Mouse (Mus musculus) liver, adult 2 months (tissue): ENCODE data around the gene Gm21887. TPM values are rescaled to one million over a fixed set of nuclear protein-coding genes. Genes with fewer than 3 reads are reported as not detected.
"Not testable (repeated sequence)": the region's sequence is repeated elsewhere in the genome, so short reads cannot be mapped to it uniquely, and the experiment has no call there.

Source experiments
- DNase-seq: peaks from one replicate; pipeline ENCODE4 v3.0.0-alpha.2; 2011; ENCODE audit warnings: low read depth, low spot score; ENCODE audit errors: extremely low read depth
- H3K27ac ChIP-seq: fragments of 200-500 bp; replicated peaks from 2 replicates; pipeline ENCODE4 v1.5.1; 2012; ENCODE audit warnings: low read depth, mild to moderate bottlenecking, control low read depth, inconsistent platforms, low read length; ENCODE audit not compliant: insufficient read depth
- H3K27me3 ChIP-seq: fragments of 200-500 bp; 2 replicates; pipeline ENCODE4 v1.6.1; 2012; ENCODE audit warnings: mild to moderate bottlenecking, moderate library complexity, low read length, inconsistent platforms; ENCODE audit not compliant: control insufficient read depth, insufficient read depth
- H3K36me3 ChIP-seq: fragments of 200-500 bp; 2 replicates; pipeline ENCODE4 v1.6.1; 2012; ENCODE audit warnings: low read length, inconsistent platforms; ENCODE audit not compliant: control insufficient read depth, insufficient read depth
- H3K4me1 ChIP-seq: fragments of 200-500 bp; 2 replicates; pipeline ENCODE4 v1.6.1; 2011; ENCODE audit warnings: low read length; ENCODE audit not compliant: control insufficient read depth, insufficient read depth
- H3K4me3 ChIP-seq: fragments of 200-500 bp; 2 replicates; pipeline ENCODE4 v1.5.1; 2011; ENCODE audit warnings: low read depth, mild to moderate bottlenecking, control low read depth, low read length, moderate library complexity; ENCODE audit not compliant: insufficient read depth
- H3K79me2 ChIP-seq: fragments of 200-500 bp; 2 replicates; pipeline ENCODE4 v1.6.1; 2012; ENCODE audit warnings: inconsistent platforms, mild to moderate bottlenecking, low read length, moderate library complexity; ENCODE audit not compliant: control insufficient read depth, insufficient read depth
- H3K9ac ChIP-seq: fragments of 200-500 bp; 2 replicates; pipeline ENCODE4 v1.6.1; 2012; ENCODE audit warnings: low read depth, mild to moderate bottlenecking, control low read depth, inconsistent platforms, low read length
- CTCF ChIP-seq: fragments of 200-500 bp; IDR thresholded peaks from 2 replicates; pipeline ENCODE4 v1.5.1; 2011; ENCODE audit warnings: low read depth, low read length, control low read depth
- POLR2A ChIP-seq: fragments of 200-500 bp; IDR thresholded peaks from 2 replicates; pipeline ENCODE4 v1.6.1; 2011; ENCODE audit warnings: low read length, control low read depth; ENCODE audit not compliant: insufficient read depth; ENCODE audit errors: extremely low read depth
- WGBS: fragments of 180-500 bp; shearing (Covaris S2); methylation state at CpG from one replicate; pipeline ENCODE4 v1.1.7; 2018; 5-methylcytosine and 5-hydroxymethylcytosine counted together
- polyA plus RNA-seq: library from polyadenylated mRNA; depleted of rRNA; stranded (reverse); fragments of >200 nt; gene quantifications from 2 replicates; pipeline ENCODE4 v1.2.3, GENCODE M21; 2012
- total RNA-seq: library from RNA; depleted of rRNA; stranded (reverse); fragments of >200 nt; gene quantifications from 2 replicates; pipeline ENCODE4 v1.2.3, GENCODE M21; 2014

Gene Gm21887
- total and polyA plus RNA-seq, 2 experiments: 11.5 to 123 TPM

DNA sequence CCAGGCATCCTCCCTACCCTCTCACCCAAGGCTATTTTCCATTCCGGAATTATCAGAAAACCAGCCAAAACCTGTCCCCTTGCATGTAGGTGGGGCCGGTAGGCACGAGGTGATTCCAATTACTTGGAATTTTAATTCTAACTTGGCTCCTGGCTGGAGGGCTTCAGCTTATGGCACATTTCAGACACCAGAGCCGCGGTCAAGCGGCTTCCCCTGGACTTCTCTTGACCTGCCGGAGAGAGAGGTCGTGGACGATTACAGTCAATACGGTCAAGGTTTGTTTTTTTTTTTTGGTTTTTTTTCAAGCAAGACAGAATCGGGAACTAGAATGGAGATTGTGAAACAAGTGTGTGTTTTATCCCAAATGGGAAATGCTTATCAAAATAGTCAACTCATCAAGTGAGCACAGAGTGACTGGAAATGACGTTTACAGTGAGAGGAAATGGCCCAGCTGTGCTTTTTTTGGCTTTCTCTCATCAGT is 28.6 kb upstream of the Gm21887 start:
- Histone ChIP-seq H3K9ac (no peak overlapping the region), H3K4me3 (peak overlapping the region; percentile 19), H3K79me2 (no peaks in the 10 kb centered on the region), H3K4me1 (peaks cover 12% of the 10 kb centered on the region), H3K27ac (peak overlapping the region; percentile 56), H3K27me3 (no peaks in the 10 kb centered on the region), H3K36me3 (peaks cover 16% of the 10 kb centered on the region)
- peak; percentile 100 for DNase-seq
- no peak for TF ChIP-seq POLR2A
- no peak for TF ChIP-seq CTCF
- 48% methylated on average over 12 of the region's 12 CpGs for WGBS

DNA sequence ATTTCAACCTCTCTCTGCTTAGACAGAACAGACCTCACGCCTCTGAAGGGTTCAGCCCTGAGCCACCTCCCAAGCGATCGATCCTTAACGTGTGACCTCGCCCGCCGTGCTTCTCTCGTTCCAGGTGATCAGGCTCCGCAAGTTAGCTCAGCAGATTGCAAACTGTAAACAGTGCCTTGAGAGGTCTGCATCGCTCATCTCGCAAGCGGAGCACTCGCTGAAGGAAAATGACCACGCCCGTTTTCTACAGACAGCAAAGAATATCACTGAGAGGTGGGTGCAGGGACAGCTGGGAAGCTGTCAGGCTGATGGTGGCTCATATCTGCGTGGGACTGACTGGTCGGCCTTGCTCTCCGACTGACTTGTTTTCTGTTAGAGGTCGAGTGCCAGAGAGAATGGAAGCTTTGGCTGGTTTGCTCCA is 27.7 kb upstream of the Gm21887 start:
- 85% methylated on average over 19 of the region's 19 CpGs for WGBS
- not testable (repeated sequence) for H3K27me3 ChIP-seq

DNA sequence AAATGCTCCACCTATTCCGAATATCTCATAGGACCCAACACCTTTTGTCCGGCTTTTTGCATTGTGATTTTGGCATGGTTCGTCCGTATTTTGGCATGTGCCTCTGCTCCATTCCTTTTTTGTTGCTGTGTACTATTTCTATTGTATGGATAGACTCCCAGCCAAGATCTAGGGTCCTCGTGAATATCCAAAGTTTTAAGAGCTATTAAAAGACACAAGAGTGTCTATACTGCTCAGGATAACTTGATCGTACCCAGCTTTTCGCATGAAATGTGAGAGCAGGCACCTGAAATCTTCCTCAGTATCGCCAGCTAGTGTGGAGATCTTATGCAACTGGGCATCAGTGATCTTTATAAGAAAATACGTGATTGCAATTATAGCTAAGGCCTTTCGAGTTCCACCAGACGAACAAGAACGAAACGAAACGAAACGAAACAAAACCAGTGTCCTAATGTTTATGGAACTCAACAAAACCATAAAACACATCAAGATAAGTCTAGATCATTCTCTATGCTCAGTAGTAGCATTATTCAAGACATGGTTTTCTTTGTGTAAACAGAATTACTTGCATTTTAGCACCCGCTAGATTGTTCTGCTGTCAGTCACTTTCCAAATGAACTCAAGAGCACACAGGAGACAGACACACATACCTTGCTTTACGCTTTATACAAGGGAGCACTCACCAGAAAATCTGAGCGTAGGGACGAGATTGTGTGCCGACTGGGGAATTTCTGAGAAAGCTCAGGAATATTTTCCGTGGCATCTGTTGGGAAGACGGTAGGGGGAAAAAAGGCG is 26.7 kb upstream of the Gm21887 start:
- not testable (repeated sequence) for H3K27me3 ChIP-seq, H3K79me2 ChIP-seq, H3K9ac ChIP-seq, H3K27ac ChIP-seq, H3K4me3 ChIP-seq
- H3K36me3 ChIP-seq: peaks cover 18% of the 10 kb centered on the region
- H3K4me1 ChIP-seq: peaks cover 12% of the 10 kb centered on the region
- peak; percentile 36 for DNase-seq
- 88% methylated on average over 23 of the region's 23 CpGs for WGBS

More for the DNA sequence above, 27.7 kb upstream of the Gm21887 start:
- H3K4me1 ChIP-seq: peaks cover 12% of the 10 kb centered on the region
- H3K9ac ChIP-seq, H3K4me3 ChIP-seq, H3K79me2 ChIP-seq: not testable (repeated sequence)
- H3K36me3 ChIP-seq: peaks cover 18% of the 10 kb centered on the region
- 0 out of 2 replicates have a peak overlapping the region, but pooled peaks have one; percentile 5 for H3K27ac ChIP-seq
- peak; percentile 69 for DNase-seq

DNA sequence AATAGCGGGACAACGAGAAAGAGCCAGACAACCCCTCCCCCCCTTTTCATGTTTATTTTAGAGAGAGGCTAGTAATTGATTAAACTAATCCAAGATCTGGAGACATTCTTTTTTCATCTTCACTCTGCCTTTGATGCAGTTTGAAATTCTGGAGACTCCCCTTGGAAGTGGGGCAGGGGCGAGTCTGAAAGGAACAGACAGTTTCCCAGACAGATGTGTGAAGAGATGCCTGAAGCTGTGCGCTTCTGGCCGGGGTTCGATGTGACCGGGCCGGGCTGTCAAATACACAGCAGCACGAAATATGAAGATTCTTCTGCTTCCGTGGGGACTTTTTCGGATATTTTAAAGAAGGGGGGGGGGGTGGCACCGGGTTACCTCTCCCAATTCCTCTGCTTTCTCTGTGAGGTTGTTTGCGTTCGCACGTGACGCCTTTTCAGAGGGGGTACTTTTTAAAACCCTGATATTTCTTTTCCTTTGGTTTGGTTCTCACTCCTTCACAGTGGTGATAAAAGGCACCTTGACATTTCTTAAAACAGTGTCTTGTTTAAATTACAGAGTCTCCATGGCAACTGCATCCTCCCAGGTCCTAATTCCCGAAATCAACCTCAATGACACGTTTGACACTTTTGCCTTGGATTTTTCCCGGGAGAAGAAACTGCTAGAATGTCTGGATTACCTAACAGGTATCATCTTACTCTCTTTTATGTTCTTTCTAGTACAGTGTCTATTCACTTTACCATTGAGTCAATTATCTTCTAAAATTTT is 25.9 kb upstream of the Gm21887 start:
- H3K27ac ChIP-seq, H3K4me3 ChIP-seq, H3K79me2 ChIP-seq, H3K27me3 ChIP-seq, H3K9ac ChIP-seq: not testable (repeated sequence)
- WGBS: 87% methylated on average over 19 of the region's 19 CpGs
- Histone ChIP-seq H3K36me3 (peaks cover 19% of the 10 kb centered on the region), H3K4me1 (peaks cover 12% of the 10 kb centered on the region)
- peak; percentile 7 for DNase-seq

DNA sequence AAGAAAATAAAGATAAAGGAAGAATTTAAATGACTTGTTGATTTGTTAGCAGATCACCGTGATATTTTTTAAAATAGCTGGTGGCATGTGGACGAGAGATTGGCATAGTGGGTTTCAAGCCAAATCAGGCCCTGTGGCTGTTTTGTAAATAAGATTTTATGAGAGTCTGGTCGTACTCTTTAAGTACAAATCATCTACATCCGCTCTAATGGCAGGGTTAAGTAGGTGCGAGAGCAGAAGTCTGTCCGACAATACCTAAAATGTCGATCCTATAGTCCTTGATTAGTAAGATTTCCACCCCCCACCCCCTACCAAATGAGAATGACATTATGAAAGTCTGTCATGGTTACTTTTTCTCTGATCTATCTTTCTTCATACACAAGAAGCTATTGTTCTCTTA is 25.1 kb upstream of the Gm21887 start:
- not testable (repeated sequence) for H3K27ac ChIP-seq, H3K9ac ChIP-seq, H3K27me3 ChIP-seq, H3K4me3 ChIP-seq, H3K79me2 ChIP-seq
- peaks cover 12% of the 10 kb centered on the region for H3K4me1 ChIP-seq
- peak; percentile 13 for DNase-seq
- WGBS: 84% methylated on average over 7 of the region's 7 CpGs
- H3K36me3 ChIP-seq: peaks cover 24% of the 10 kb centered on the region

DNA sequence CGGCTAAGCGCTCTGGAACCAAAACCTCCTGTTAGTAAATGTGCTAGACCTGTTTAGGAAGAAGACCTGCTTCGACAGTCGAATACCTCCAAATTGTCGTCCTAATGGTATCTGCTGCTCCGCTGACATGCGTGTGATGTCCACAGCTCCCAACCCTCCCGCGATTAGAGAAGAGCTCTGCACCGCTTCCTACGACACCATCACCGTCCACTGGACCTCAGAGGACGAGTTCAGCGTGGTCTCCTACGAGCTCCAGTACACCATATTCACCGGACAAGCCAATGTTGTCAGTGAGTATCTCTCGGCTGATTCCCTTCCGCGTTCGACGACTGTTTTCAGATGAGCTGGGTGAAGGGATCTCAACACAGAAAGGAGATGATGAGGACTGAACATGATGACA is 24.6 kb upstream of the Gm21887 start:
- 90% methylated on average over 21 of the region's 21 CpGs for WGBS
- H3K27me3 ChIP-seq: not testable (repeated sequence)
- DNase-seq: peak; percentile 18

DNA sequence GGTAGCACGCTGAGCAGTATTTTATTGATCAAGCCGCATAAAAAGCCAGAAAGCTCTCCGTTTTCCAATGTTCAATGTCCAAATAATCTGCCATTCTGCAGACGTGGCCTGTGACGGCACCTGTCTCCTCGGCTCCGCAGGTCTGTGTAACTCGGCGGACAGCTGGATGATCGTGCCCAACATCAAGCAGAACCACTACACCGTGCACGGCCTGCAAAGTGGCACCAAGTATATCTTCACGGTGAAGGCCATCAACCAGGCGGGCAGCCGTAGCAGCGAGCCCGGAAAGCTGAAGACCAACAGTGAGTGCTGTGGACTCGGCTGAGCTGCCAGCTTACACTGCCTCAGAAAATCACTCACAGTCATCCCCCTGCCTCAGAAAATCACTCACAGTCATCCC is 23.7 kb upstream of the Gm21887 start:
- H3K4me3 ChIP-seq, H3K9ac ChIP-seq, H3K27ac ChIP-seq, H3K4me1 ChIP-seq, H3K27me3 ChIP-seq, H3K79me2 ChIP-seq: not testable (repeated sequence)
- H3K36me3 ChIP-seq: peaks cover 24% of the 10 kb centered on the region
- 85% methylated on average over 18 of the region's 18 CpGs for WGBS
- DNase-seq: peak; percentile 15

More for the DNA sequence above, 24.6 kb upstream of the Gm21887 start:
- peaks cover 12% of the 10 kb centered on the region for H3K4me1 ChIP-seq
- not testable (repeated sequence) for H3K79me2 ChIP-seq, H3K27ac ChIP-seq, H3K4me3 ChIP-seq, H3K9ac ChIP-seq
- H3K36me3 ChIP-seq: peaks cover 24% of the 10 kb centered on the region

DNA sequence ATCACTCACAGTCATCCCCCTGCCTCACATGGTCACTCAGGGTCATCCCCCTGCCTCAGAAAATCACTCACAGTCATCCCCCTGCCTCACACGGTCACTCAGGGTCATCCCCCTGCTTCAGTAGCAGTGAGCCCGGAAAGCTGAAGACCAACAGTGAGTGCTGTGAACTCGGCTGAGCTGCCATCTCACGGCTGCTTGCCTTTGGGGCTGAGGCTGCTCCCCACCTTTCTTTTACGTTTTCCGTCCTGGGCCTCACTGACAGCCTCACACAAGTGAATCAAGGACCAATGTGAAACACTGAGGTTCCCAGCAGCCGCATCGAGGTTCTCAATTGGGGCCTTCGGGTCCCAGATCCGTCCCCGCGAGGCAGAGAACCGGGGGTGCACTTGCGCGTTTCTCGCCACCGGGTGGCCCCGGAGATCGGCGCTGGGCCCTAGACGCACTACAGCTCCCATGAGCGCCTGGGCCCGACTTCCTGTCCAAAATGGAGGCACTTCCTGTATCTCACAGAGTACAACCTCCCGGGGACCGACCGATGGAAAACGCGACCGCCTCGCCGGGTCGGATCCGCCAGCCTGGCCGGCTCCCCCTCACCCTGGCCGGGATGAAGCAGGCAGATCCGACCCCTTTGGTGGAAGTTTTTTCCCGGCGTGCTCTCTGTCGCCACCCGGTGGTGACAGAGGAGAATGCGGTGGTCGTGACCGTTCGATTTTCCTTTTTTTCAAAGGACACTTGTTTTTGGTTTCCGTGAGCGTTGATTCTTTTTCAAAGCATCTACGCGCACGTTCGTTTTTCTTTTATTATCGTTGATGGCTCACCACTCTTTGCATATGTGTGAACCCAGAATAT is 22.7 kb upstream of the Gm21887 start:
- H3K9ac ChIP-seq: peak overlapping the region; percentile 39
- not testable (repeated sequence) for H3K79me2 ChIP-seq, H3K27ac ChIP-seq, H3K4me1 ChIP-seq, H3K27me3 ChIP-seq
- 68% methylated on average over 51 of the region's 51 CpGs for WGBS
- H3K4me3 ChIP-seq: peak overlapping the region; percentile 35
- H3K36me3 ChIP-seq: peaks cover 24% of the 10 kb centered on the region
- peak; percentile 67 for DNase-seq
